Mouse (Mus musculus) thymus, adult 2 months (tissue): ENCODE results near the gene Per1.

ENCODE experiments used
- CTCF ChIP-seq: fragments of 200-500 bp; IDR thresholded peaks from 2 replicates; pipeline ENCODE4 v1.5.1; 2012; ENCODE audit warnings: mild to moderate bottlenecking, control low read depth, low read length, moderate library complexity, borderline replicate concordance; ENCODE audit not compliant: control insufficient read depth, poor library complexity, insufficient read depth; ENCODE audit errors: extremely low read depth
- POLR2A ChIP-seq: fragments of 200-500 bp; IDR thresholded peaks from 2 replicates; pipeline ENCODE4 v1.6.1; 2012; ENCODE audit warnings: mild to moderate bottlenecking, low read length, control low read depth, moderate library complexity; ENCODE audit not compliant: control insufficient read depth, poor library complexity, insufficient read depth; ENCODE audit errors: extremely low read depth

- TF ChIP-seq CTCF (no peak), POLR2A (no peak)
Measured at GRCm38 (mm10) chr11:69117737-69118695, 23.0 kb downstream of the Per1 start.
